Mouse (Mus musculus): ENCODE results near the gene BC017158. TPM values are rescaled to one million over a fixed set of nuclear protein-coding genes. Genes with fewer than 3 reads are reported as not detected.
A peak's percentile ranks its signal among the peaks of the same experiment; 100 is the strongest.

The BC017158 gene
- total RNA-seq, 4 experiments from 2014 or later, result 25.7 to 29.4 (median 28.9) TPM

- no peak for DNase-seq (ENCODE audit: low spot score in 2 of 2)
Measured at GRCm38 (mm10) chr7:128265411-128265810, 32.6 kb downstream of the BC017158 start, which contains the start of gene Slc5a2. Gene Slc5a2, plus strand, starts transcription at chr7:128265657.

GRCm38 (mm10) chr7:128256783-128257334 is 41.1 kb downstream of the BC017158 start:
- no peak for DNase-seq (ENCODE audit: low spot score in 2 of 2)

GRCm38 (mm10) chr7:128255757-128256156 is 42.2 kb downstream of the BC017158 start:
- no peak for DNase-seq (ENCODE audit: low spot score in 2 of 2)

- DNase-seq (ENCODE audit: low spot score in 2 of 2), result no peak
Measured at GRCm38 (mm10) chr7:128254978-128255377, 43.0 kb downstream of the BC017158 start.

- DNase-seq (ENCODE audit: low spot score in 2 of 2), result peak in 1 of 2 experiments; percentile 84
Measured at GRCm38 (mm10) chr7:128252609-128253008, 45.4 kb downstream of the BC017158 start.

GRCm38 (mm10) chr7:128251946-128252345 is 46.0 kb downstream of the BC017158 start:
- DNase-seq (ENCODE audit: low spot score in 2 of 2), result no peak

- DNase-seq (ENCODE audit: low spot score in 2 of 2), result no peak
Measured at GRCm38 (mm10) chr7:128249998-128250397, 48.0 kb downstream of the BC017158 start.

- no peak for DNase-seq (ENCODE audit: low spot score in 2 of 2)
Measured at GRCm38 (mm10) chr7:128248081-128249042, 49.6 kb downstream of the BC017158 start.

- DNase-seq (ENCODE audit: low spot score in 2 of 2), result peak; percentile 68 to 75
Measured at GRCm38 (mm10) chr7:128247443-128247842, 50.5 kb downstream of the BC017158 start.

GRCm38 (mm10) chr7:128246496-128247391 is 51.2 kb downstream of the BC017158 start, which contains the start of gene Tgfb1i1:
Gene Tgfb1i1, plus strand, starts transcription at chr7:128246812.
- peak in 1 of 2 experiments; percentile 33 for DNase-seq (ENCODE audit: low spot score in 2 of 2)

- DNase-seq (ENCODE audit: low spot score in 2 of 2), result no peak
Measured at GRCm38 (mm10) chr7:128245547-128245946, 52.4 kb downstream of the BC017158 start.

- no peak for DNase-seq (ENCODE audit: low spot score in 2 of 2)
Measured at GRCm38 (mm10) chr7:128244410-128245025, 53.5 kb downstream of the BC017158 start.

GRCm38 (mm10) chr7:128243921-128244320 is 54.0 kb downstream of the BC017158 start:
- DNase-seq (ENCODE audit: low spot score in 2 of 2), result no peak

GRCm38 (mm10) chr7:128242331-128242730 is 55.6 kb downstream of the BC017158 start:
- DNase-seq (ENCODE audit: low spot score in 2 of 2), result no peak

- DNase-seq (ENCODE audit: low spot score in 2 of 2), result no peak
Measured at GRCm38 (mm10) chr7:128240131-128240784, 57.7 kb downstream of the BC017158 start.

- no peak for DNase-seq (ENCODE audit: low spot score in 2 of 2)
Measured at GRCm38 (mm10) chr7:128238991-128239390, 59.0 kb downstream of the BC017158 start.

GRCm38 (mm10) chr7:128237927-128238778 is 59.8 kb downstream of the BC017158 start, which contains the start of gene 9130023H24Rik:
Gene 9130023H24Rik, minus strand, starts transcription at chr7:128238031.
- DNase-seq (ENCODE audit: low spot score in 2 of 2), result peak; percentile 97 to 99

GRCm38 (mm10) chr7:128237593-128237926 is 60.4 kb downstream of the BC017158 start:
- DNase-seq (ENCODE audit: low spot score in 2 of 2), result no peak

- peak; percentile 72 to 85 for DNase-seq (ENCODE audit: low spot score in 2 of 2)
Measured at GRCm38 (mm10) chr7:128236856-128237592, 60.9 kb downstream of the BC017158 start, which contains the start of gene Armc5. Gene Armc5, plus strand, starts transcription at chr7:128237342.
